Mouse (Mus musculus) brown adipose tissue, adult 24 weeks (tissue): ENCODE results near the gene Abhd4. TPM values are rescaled to one million over a fixed set of nuclear protein-coding genes. Genes with fewer than 3 reads are reported as not detected.

Experiments
- H3K27ac ChIP-seq: fragments of 200-500 bp; replicated peaks from 2 replicates; pipeline ENCODE4 v1.5.1; 2012; ENCODE audit warnings: low read depth, mild to moderate bottlenecking, low read length
- H3K4me1 ChIP-seq: fragments of 200-500 bp; 2 replicates; pipeline ENCODE4 v1.6.1; 2012; ENCODE audit warnings: low read length, mixed read lengths; ENCODE audit not compliant: control insufficient read depth, insufficient read depth, insufficient read length
- H3K4me3 ChIP-seq: fragments of 200-500 bp; 2 replicates; pipeline ENCODE4 v1.5.1; 2012; ENCODE audit warnings: low read depth, mild to moderate bottlenecking, low read length, moderate library complexity; ENCODE audit not compliant: insufficient read depth
- polyA plus RNA-seq: library from polyadenylated mRNA; stranded (reverse); fragments of >200 nt; gene quantifications from 2 replicates; pipeline ENCODE4 v1.2.4, GENCODE M21; 2012; ENCODE audit not compliant: missing spikeins, insufficient read depth, insufficient read length

Gene Abhd4
- polyA plus RNA-seq, 1 experiment = 80.5 TPM

DNA sequence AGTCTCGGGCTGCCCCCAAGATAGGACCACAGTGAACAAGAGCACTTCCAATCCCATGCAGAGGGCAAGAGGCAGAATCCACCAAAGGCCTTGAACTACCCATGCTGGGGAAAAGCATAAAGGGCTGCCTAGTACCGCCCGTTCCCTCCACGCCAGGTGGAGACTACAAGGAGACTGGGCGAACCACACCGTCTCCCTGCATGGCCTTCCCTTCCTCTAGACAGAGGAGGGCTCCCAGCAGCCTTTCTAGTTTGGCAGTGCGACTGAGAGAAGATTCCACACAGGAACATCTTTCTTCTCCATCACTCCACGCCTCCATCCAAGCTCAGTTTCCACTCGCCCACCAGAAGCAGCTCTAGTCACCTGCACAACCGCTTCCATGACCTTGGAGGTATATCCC is 14.0 kb downstream of the Abhd4 start:
- H3K4me3 ChIP-seq = no peak overlapping the region
- H3K4me1 ChIP-seq = no peaks in the 10 kb centered on the region
- no peak overlapping the region for H3K27ac ChIP-seq

DNA sequence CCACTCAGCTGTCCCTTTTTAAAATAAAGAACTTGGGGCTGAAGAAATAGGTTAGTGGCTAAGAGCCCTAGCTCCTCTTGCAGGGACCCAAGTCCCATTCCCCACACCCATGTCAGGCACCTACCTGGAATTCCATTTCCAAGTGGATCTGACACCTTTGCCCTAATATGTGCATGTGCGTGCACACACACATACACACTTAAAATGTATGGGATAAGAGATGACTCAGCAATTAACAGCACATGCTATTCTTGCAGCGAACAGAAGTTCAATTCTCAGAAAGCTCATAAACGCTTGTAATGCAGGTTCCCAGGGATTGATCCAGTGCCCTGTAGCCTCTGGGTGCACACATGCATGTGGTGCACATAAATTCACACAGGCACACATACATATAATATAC is 15.6 kb downstream of the Abhd4 start:
- Histone ChIP-seq H3K4me3 (no peak overlapping the region), H3K4me1 (no peaks in the 10 kb centered on the region), H3K27ac (no peak overlapping the region)

DNA sequence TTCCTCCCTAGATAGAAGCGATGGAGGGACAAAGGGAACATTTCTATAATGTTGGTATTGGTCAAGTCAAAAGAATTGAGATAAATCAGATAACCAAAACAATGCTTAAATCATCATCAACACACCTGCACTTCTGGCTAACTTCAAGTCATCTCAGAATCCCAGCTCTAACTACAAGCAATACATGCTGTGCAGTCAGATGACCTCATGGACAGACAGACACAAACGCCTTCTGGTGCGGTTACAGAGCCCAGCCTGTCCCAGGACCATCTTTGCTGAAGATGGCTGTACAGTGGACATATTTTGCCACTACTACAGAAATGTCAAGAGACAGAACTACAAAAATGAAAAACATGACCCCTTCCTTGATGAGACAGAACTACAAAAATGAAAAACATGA is 16.4 kb downstream of the Abhd4 start:
- H3K27ac ChIP-seq = no peak overlapping the region
- H3K4me3 ChIP-seq = no peak overlapping the region

DNA sequence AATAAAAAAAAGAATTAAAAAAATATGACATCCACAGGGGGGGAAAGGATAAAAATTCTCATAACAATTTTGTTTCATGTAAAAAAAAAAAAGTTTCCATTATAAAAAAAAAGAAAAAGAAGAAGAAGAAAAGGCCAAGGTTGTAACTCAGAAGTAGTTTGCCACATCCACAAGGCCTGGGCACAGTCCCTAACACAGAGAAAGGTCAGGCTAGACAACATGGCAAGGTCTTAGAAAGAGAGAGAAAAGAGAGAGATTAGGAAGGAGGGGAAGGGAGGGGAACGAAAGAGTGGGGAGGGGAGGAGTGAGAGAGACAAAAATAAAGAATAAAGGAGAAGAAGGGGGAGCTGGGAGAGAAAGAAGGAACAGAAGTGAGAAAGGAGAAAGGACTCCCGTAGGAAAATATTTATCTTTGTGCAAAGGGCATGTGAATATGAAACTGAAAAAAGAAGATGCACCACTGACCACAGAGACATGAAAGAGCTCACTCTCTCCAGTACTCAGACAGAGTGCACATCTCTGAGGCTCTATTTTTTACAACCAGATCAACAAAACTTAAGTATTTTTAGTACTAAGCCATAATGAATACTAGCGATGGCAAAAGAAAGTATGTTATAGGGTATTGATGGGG is 18.1 kb downstream of the Abhd4 start:
- Histone ChIP-seq H3K4me3 (no peak overlapping the region), H3K4me1 (no peaks in the 10 kb centered on the region), H3K27ac (no peak overlapping the region)

More for the DNA sequence above, 16.4 kb downstream of the Abhd4 start:
- H3K4me1 ChIP-seq = no peaks in the 10 kb centered on the region

DNA sequence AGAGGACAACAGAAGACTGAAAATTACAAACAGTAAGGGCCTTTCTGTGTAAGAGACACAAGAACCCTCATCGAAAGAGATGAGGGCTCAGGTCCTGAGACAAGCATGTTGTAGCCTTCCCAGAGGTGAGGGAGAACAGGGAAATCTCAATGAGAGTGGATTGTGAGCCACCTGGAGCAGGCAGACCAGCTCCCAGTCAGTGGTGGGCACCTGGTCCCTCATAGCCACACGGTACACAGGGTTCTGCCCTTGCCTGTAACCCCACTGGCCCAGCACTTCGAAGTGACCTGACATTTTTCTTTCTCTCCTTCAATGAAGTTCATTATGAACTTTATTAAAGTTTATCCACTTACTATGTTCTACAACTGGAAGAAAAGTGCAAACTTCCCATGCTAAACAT is 18.7 kb downstream of the Abhd4 start:
- Histone ChIP-seq H3K4me1 (no peaks in the 10 kb centered on the region), H3K27ac (no peak overlapping the region), H3K4me3 (no peak overlapping the region)

DNA sequence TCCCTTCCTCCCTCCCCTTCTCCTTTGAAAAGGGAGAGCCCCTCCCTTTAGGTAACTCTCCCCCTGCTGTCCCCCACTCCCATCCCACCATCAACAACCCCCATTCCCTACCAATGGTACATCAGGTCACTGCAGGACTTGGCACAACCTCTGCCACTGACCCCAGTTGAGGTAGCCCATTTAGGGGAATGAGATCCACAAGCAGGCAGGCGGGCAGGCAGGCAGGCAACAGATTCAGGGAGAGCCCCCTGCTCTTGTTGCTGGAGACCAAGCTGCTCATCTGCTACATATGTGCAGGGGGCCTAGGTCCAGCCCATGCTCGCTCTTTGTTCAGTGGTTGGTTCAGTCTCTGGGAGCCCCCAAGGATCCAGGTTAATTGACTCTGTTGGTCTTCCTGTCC is 22.5 kb downstream of the Abhd4 start:
- H3K4me1 ChIP-seq = no peaks in the 10 kb centered on the region
- no peak overlapping the region for H3K4me3 ChIP-seq
- H3K27ac ChIP-seq = no peak overlapping the region

DNA sequence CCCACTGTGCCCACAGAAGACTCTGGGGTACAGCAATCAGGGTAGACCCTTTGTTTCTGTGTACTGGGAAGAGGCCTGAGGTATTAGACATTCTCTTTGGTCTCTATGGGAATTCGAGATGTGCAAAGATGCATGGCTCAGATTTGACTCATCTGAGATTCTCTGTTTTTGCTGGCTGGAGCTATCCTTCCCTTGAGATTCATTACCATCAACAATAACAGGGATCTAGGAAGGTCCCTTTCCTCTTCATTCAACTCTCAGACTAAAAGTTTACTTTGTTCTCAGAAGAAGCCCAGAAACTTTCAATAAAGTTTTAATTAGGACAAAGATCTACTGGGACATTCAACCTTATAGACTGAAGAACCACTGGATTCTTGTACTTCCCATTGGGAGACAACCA is 30.9 kb downstream of the Abhd4 start, which contains the start of gene Olfr49:
Gene Olfr49 (minus strand): TSS at position 101 of the 400 bp plus-strand sequence.
- H3K4me3 ChIP-seq = no peak within 1 kb of the TSS
- H3K27ac ChIP-seq = no peak within 1 kb of the TSS
- no peaks in the 10 kb centered on the region for H3K4me1 ChIP-seq

DNA sequence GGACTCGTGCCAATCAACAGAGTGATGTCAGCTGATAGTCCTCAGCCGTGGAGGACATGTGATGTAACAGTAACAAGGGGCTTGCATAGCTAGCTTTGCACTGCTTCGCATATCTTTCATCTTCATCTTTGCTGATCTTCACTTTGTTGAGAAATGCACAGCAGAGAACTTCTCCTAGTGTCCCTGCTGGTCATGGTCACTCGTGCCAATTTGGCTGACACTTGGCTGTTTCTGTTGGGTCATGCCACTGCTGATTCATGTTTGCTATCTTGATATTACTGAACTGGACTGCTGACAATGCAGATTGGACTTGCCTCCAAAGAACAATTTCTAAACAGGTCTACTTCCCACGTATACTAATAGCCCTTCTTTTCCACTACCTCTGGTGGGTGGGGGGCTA is 46.1 kb downstream of the Abhd4 start:
- no peak overlapping the region for H3K4me3 ChIP-seq
- no peak overlapping the region for H3K27ac ChIP-seq
- H3K4me1 ChIP-seq = no peaks in the 10 kb centered on the region

DNA sequence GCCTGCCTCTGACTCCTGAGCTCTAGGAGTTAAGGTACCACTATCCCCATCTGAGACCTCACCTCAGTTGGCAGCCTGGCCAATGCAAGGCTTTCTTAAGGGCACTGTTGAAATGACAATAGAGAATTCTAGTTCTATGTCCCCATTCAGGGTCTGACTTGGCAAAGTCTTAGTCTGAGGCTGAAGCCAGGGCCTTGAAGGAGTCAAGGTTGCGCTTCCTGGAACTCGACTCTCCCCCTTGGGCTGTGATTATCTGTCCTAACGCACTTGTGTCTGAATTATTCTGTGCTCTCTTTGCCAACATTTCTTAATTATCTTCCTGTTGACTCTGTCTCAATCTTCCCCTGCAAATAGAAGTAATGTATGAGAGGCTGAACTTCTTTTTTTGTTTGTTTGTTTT is 46.7 kb downstream of the Abhd4 start:
- no peak overlapping the region for H3K27ac ChIP-seq

DNA sequence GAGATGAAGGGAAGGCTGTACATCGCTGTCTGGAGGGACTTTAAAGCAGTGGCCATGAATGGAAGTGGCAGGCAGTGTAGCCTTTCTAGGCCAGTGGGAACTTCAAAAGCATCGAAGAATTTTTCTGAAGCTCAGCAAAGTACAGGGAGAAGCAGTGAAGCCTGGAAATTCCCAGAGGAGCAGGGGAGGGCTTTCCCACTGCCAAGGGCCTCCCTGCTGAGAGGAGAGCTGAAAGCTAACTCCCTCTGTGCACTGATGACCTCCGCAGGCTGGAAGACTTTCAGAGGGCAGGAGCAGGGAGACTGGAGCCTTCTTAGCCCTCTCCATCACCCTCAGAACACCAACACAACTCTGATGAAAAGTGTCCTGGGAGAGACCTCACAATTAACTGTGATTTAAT is 57.8 kb downstream of the Abhd4 start:
- no peaks in the 10 kb centered on the region for H3K4me1 ChIP-seq

More for the DNA sequence above, 46.7 kb downstream of the Abhd4 start:
- Histone ChIP-seq H3K4me3 (no peak overlapping the region), H3K4me1 (no peaks in the 10 kb centered on the region)

More for the DNA sequence above, 57.8 kb downstream of the Abhd4 start:
- Histone ChIP-seq H3K4me3 (no peak overlapping the region), H3K27ac (no peak overlapping the region)

Other genes with a start within 250 kb of the Abhd4 start
- 117 and 150 TPM in 2 replicates for gene Dad1, start 84 bp upstream of the Abhd4 start, polyA plus RNA-seq
- not detected in 2 replicates for gene Olfr49, start 30.8 kb downstream of the Abhd4 start, polyA plus RNA-seq
- gene Oxa1l, start 106.6 kb downstream of the Abhd4 start, polyA plus RNA-seq = 121 and 157 TPM in 2 replicates
- gene Slc7a7, start 163.6 kb downstream of the Abhd4 start, polyA plus RNA-seq = 0.52 and 1.8 TPM in 2 replicates
- gene Mrpl52, start 172.7 kb downstream of the Abhd4 start, polyA plus RNA-seq = 145 and 148 TPM in 2 replicates
- 10.8 and 10.9 TPM in 2 replicates for gene Mmp14, start 177.4 kb downstream of the Abhd4 start, polyA plus RNA-seq
- gene Lrp10, start 209.9 kb downstream of the Abhd4 start, polyA plus RNA-seq = 36.5 and 53.8 TPM in 2 replicates
- not detected in 2 replicates for gene Rem2, start 221.9 kb downstream of the Abhd4 start, polyA plus RNA-seq